Mouse (Mus musculus) left cerebral cortex, adult 8-10 months (tissue): Measurements from ENCODE around the gene Ipo9. TPM values are rescaled to one million over a fixed set of nuclear protein-coding genes. Genes with fewer than 3 reads are reported as not detected.
A peak's percentile ranks its signal among the peaks of the same experiment; 100 is the strongest.

Experiments
- DNase-seq, 2 experiments: peaks; one replicate each; pipeline ENCODE4 v3.0.0; 2022; ENCODE audit warnings: low spot score in 2 of 2
- total RNA-seq, 4 experiments: library from RNA; stranded (reverse); gene quantifications; 2 replicates each; pipeline ENCODE4 v1.2.4; 2022

Ipo9 gene
- 100 to 1,000 TPM; 154 to 181 (median 170) TPM for total RNA-seq

DNA sequence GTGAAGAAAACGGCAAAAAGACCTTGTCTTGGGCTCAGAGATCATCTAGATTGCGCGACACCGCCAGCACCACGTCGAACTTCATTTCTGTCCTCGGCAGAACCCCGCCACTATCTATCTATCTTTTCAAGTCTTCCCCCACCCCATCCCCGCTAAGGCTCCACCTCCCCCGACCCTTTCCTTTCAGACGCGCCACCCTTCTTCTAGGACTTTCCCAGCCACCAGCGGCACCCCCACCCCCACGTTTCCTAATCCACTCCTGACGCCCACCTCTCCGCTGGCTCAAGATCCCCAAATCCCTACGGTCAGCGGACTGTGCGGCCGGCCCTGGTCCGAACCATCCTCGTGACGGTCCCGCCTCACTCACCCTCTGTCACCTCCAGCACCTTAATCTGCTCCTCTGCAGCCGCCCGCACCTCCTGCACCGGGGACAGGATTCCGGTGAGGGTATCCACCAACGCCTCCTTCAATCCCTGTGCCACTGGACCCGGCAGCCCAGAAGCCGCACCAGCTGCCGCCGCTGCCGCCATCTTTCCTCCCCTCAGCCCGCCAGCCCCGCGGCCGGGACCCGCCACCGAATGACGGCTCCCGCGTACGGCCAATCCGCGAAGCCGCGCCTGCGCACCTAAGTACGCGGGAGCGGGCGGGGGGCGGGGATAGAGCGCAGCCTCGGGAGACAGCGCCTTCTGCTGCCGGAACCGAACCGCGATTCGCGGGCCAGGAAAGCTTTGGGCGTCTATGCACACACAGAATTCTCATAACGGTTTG lies at the start of gene Ipo9:
Gene Ipo9, minus strand, starts transcription at position 599 of the 768 bp plus-strand sequence.
- DNase-seq: peak; percentile 82 to 91

DNA sequence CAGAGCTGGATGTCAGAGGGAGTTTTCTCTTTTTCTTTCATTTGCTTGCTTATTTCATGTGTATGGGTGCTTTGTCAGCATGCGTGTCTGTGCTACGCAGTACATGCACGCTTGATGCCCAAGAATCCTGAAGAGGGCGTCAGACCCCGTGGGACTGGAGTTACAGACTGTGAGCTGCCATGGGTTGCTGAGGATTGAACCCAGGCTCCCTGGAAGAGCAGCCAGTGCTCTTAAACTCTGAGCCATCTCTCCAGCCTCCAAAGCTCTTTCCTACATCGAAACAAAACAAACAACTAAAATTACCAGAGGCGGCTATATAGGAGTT lies 45.2 kb upstream of the Ipo9 start:
- no peak for DNase-seq

DNA sequence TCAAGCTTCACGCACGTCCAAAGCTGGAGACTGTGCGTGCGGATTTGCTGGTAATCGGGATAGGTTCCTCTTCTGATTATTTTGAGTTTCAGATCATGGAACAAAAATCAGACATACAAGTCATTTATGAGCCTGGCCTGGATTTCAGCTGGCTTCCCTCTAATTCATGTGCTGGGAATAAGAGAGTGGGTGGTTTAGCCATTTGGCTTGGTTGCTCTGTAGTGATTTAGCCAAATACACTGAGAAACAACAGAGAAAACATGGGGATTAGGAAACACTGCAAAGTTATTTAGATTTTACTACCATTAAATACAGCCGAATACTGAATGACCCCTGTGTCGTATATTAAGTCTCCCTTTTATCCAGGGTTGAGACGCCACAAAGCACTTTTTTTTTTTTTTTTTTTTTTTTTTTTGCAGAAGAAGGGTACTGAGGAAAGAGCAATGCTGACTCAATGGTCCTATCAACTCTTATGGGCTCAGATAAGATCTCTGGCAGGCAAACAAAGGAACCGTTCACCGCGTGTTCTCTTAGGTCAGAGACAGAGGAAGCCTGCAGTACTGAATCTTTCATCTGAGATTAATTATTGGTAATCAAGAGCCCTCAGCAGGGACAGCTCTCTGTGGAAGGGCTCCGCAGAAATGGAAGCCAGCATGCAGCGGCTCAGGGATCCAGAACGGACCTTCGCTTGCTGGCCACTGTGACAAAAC lies 44.7 kb upstream of the Ipo9 start:
- DNase-seq: no peak

DNA sequence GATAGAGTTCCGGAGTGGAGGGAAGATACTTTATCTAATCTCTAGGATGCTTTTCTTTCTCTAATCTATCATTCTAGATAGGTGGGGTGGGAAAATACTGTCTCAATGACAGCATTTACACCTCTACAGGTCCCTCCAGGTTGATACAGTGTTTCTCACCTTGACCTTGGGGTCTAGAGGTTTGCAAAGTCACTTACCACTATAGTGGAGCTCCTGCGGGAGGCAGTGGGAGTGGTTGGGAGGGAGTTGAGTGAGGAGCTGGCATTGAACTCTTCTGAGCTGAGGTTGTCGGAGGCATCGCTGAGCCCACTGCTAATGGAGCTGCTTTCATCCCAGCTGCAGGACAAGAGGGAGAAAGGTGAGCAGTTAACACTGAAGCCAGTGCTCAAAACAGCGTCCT lies 42.2 kb upstream of the Ipo9 start:
- DNase-seq: no peak

DNA sequence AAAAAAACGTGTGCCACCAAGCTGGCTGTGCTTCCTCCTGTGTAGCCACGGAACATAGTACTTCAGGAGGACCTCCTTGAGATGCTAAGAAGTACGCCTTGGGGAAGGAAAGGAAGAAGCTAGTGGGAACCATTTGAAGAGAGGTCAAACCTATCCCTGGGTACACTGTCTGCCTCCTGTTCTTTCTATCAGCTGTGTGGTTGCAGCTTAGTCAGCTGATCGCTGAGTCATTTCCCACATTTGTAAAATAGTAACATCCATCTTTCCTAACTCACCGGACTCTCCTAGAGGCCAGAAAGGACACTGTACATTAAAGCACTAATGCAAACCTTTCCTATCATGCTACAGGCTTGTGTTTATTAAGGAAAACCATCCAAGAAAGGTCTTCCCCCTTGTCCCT lies 41.4 kb upstream of the Ipo9 start:
- no peak for DNase-seq

DNA sequence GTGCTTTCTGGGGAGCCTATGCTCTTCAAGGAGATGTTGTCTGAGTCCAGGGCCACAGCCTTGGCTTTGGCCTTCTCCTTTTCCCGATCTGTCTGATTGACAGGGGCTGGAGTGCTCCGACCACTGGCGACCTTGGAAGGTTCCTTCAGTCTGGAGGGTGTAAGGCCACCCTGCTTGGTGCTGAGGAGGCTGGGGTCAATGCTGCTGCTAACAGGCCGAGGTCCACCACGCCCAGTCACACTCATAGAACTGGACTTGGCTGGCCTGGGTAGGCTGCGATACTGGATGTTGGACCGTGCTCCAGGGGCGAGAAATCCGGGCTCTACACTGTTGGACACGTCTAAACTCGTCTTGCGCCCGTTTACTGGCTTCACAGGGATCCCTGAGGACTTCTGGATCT lies 40.2 kb upstream of the Ipo9 start:
- no peak for DNase-seq

DNA sequence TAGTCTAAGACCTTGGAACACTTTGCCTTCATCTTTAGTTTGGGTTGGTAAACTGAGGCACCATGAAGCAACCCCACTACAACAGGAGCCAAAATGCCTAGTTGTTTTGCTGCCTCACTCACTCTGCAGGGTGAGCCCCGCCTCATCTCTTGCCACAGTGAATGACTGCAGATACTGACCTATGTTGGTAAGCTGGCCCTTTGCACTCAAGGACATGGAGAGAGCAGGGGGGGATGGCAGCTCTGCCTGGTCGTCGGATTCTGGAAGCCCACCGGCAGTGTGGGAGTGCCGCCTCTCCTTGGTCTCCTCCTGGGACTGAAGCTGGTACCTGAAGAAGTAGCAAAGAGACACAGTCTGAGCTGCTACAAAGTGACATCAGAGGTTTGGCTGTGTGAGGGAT lies 37.2 kb upstream of the Ipo9 start:
- no peak for DNase-seq

DNA sequence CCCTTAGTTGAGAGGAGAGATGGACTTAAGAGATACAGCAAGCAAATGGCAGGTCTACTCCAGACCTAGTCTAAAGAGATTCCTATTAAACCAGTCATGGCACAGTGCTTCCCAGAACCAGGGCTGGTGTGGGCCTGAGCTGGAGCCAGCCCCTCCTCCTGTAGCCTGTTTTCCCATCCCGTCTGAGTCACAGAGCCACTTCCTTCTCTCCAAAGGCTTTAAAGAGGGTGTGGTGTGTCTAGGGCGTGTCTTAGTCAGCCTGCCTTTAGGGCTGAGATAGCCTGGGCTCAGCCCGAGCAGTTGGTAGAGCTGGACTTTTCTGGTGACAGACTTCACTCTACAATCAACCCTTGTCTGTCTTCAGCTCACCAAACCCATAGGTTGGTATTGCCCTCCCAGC lies 36.6 kb upstream of the Ipo9 start:
- no peak for DNase-seq

DNA sequence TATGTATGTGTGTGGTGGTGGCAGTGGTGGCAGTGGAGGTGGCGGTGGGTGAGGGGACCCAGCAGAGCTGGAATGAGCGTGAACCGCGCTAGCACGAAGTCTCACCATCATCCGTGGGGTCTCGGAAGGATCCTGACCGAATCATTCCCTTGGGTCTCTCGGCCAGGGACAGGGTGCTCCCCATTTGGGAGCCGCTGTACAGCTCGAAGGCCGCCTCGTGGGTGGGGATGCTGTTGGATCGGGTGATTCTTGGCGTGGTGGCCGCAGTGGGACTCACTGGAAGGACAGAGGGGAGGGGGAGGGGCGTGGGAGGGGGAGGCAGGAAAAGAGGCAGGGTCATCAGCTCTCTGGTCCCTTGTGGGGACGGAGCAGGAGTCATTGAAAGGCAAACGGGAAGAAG lies 35.4 kb upstream of the Ipo9 start:
- no peak for DNase-seq

DNA sequence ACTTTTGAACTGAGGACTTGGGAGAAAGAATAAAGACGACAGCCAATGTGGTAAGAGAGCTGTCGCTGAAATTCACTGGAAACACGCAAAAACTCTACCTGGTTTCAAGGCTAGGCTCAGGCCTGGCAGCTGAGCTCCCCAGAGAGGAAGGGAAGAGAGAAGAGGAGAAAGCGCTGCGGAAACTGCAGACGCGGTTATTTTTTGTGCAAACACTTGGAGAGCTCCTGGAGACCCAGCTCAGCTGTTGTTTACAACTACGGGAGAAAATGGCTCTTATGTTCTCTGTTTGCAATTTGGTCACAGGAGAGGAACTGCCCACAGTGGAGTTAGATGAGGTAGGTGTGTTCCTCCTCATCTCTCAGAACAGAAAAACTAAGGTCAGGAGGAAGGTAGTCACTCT lies 32.4 kb upstream of the Ipo9 start:
- no peak for DNase-seq

DNA sequence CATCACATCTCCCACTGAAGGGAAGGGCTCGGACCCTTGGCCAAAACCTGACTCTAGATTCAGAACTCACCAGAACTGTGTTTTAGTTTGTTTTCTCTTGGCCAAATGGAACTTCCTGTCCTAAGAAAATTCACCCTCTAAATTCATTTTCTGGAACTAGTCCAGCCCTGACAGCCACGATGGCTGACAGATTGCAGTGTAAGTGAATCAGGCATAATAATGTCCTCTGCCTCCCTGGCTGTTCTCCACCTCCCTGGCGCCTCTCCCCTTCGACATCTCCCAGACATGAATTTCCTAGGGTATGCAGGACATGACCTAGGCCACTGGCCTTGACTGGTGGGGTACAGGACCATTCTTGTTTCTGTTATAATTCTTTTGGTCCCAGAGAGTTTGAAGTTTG lies 32.0 kb upstream of the Ipo9 start:
- DNase-seq: no peak

DNA sequence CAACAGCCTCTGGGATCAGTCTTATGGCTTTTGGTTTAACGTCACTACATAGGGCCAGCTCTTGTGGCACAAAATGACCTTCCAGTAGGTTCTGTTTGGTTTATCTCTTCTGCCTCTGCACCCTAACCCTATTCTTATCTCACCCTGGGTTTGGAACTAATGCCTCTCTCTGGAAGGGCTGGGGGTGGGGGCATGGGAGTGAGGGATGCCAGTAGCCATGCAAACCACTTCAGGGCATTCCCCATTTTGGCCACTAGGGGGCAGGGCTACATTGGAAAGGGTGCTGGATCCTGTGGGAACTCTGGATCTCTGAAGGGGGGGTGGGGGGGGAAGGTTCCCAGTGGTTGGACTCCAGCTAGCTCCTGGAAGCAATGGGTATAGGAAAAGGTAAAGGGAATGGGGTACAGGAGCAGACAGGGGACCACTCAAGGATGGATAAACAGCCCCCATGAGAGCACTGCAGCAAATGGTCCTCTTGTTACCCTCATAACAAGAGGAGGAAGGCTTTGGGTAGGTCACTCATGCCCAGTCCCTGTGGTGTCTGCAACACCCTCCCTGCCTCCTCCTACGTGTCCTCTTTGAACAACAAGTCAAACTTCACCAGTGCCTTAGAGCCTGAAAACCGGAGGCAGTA lies 30.9 kb upstream of the Ipo9 start:
- peak in 1 of 2 experiments; percentile 67 for DNase-seq

DNA sequence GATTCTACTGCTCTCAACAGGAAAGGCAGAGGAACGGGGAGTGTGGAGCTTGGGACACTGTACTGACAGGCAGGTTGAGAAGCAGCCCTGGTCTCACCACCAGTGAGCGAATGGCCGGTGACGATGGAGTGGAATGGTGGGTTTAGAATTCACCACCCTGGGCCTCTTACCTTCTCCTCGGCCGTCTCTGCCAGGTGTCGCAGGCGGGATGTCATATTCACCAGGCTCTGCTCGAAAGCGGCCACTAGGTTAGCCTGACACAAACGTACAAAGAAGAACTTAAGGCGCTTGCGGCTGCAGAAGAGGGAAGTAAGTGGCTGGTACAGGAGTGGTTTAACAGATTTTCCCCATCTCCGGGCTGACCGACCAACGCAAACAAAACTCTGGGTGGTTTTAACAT lies 30.2 kb upstream of the Ipo9 start:
- DNase-seq: no peak

DNA sequence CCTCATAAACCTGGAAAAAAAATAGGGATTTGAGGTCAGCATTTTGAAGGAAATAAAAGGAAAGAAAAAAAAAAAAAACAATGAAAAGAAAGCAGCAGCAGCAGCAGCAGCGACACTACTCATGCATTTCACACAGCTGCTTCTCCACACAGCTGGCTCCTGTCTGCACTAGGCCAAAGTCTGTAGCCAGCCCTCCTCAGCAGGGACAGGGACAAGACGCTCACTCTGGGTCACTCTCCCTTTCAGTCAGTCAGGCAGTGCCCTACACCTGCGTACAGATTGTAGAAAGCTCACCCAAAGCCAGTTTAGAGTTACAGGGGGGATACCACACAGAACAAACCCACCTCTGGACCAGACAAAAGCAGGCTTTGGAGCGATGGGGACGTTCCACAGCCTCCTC lies 27.6 kb upstream of the Ipo9 start:
- DNase-seq: no peak

DNA sequence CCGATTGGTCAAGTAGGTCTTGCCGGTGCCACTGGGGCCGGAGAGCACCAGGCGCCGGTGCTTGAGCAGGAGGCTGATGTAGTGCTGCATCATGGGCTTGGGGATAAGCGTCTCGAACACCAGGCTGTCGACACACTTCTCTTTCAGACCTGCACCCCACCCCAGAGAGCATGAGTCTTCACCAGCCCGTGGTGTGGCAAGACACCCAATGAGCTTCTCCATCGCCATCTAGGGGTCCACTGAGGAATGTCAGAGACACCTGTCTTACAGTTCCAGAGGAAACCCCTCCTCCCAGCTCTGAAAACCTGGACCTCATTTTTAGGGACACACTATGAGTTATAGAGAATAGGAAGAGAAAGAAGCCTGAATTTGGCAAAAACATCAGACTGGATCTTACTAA lies 22.0 kb upstream of the Ipo9 start:
- no peak for DNase-seq

DNA sequence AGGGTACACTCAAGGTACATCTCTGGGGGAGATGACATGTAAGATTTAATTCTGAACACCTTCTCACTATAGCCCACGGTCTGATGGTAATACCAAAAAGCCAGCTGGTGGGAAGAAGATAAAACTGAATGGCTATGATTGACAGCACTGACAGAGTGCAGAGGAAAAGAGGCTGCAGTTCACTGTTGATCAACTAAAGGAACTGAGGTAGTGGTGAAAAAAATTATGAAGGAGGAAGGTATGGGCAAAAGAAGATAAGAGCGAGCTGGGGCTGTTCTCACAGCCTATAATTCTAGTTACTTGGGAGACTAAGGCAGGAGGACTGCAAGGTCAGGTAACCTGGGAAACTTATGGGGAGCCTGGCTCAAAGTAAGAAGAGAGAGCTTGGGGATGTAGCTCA lies 21.1 kb upstream of the Ipo9 start:
- DNase-seq: no peak

DNA sequence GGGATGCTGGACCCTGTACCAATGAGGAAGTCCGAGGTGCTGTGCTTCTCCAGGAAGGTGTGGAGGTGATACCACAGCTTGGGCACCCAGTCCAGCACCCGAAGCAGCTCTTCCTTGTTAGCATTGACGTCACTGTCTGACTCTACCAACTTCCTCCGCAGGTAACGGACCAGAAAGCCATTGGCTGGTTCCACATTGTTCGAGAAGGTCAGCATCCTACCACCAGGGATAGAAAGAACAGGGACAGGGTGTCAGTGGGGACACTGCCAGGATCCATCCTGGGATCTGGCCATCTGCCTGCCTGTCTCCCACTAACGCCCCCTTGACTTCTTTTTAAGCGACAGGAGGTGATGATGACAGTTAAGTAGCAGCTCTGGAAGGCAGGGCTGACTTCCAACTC lies 19.6 kb upstream of the Ipo9 start:
- no peak for DNase-seq

DNA sequence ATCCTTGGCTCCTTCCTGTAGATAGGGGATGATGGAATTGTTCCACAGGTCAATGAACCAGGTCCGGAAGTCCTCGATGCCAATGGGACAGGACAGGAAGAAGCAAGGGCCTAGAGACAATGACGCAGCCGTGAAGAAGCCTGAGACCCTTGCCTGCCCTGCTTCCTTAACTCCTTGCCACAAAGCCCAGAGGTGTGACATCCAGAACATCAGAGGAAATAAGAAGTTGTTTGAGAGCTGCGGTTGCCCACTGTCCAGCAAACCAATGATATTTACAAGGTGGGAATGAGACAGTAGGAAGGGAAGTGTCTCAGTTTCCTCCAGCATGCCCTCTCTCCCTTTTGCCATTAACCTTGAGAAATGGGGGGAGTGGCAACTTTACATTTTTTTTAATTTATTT lies 18.6 kb upstream of the Ipo9 start:
- DNase-seq: no peak

DNA sequence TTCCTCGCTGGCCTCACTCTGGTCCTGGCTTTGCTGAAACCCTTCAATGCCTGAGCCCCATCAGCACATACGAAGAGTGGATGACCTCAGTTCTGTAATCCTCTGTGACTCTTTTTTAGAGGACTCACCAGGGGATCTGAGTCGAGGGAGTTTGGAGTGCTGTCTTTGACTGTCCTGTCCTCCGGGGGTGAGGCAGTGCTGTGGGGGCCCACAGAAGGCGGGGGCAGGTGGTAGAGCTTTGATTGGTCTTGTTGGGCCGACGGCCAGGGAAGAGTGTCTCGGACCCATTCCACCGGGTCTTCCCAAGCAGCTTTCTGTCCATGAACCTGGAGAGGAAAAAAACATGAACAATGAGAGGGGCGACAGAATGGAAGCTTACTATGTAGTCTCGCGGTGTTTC lies 13.2 kb upstream of the Ipo9 start:
- no peak for DNase-seq

DNA sequence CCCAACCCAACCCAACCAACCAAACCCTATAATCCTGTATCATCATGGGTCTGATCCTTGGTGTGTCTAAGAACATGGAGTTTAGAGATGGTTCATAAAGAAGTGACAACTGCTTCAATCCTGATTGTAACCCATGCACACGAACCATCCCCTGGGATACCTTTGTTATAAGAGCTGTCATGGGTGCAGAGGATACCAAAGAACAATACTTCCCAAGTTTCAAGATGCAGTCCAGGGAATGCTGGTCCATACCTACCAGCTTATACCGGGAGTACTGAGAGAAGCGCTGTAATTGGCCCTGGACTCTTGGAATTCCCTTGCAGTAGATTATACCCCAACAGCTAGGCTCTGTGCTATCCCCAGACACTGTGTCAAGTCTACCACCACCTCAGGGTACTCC lies 11.6 kb upstream of the Ipo9 start:
- DNase-seq: no peak

DNA sequence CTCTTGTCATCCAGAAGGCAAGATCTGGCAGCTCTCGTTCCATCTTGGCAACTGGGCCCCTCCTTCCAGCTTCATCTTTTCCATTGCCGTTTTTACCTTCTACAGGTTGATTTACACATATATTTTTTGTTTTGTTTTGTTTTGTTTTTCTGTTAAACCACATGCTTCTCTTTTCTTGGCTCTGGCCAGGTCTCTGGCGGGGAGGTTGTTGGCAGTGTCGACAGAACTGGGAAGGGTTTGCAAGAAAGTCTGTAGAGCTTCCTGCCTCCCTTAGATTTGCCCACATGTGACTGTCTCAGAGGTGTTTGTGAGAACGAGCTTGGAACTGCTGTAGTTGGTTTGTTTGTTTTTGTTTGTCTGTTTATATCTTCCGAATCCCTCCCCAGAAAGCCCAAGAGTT lies 10.7 kb upstream of the Ipo9 start:
- no peak for DNase-seq

DNA sequence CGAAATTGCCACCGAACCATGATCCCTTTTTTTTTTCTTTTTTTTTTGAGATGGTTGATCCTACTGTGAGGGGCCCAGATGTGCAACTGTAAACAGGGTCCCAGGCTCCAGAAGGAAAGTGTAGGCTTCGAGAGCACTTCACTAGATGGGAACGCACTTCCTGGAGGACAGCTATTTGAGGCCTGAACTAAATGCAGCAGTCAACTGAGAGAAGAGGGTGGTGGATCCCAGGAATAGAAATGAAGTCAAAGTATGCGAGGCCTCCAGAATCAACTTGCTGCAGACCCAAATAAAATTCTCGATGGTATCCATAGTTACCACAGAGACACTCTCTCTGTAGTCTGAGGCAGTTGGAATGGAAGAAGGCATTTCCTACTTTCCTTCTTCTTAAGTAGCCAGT lies 8.5 kb upstream of the Ipo9 start:
- no peak for DNase-seq

DNA sequence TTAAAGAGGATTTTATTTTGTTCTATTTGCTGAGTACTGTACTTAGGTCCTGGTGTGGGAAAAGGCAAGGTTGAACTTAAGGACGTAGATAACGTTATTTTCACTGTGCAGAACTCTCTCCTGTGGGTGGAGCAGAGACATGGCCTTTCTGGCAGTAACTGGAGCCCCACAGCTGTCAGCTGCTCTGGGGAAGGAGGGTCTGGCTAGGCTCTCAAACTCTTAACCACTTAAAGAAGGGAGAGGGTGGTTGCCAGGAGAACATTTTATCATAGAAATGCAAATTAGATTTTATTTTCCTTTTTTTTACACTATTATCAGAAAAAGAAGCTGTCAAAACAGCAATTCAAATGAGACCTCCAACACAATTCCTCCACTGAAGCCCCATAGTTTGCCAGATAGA lies 5.5 kb upstream of the Ipo9 start:
- DNase-seq: no peak
